Mouse (Mus musculus): ENCODE data around the gene Hcn4. TPM values are rescaled to one million over a fixed set of nuclear protein-coding genes. Genes with fewer than 3 reads are reported as not detected.

Hcn4 gene
- total RNA-seq, 2 experiments from 2014 or later, result 5.2 to 6.3 TPM

DNA sequence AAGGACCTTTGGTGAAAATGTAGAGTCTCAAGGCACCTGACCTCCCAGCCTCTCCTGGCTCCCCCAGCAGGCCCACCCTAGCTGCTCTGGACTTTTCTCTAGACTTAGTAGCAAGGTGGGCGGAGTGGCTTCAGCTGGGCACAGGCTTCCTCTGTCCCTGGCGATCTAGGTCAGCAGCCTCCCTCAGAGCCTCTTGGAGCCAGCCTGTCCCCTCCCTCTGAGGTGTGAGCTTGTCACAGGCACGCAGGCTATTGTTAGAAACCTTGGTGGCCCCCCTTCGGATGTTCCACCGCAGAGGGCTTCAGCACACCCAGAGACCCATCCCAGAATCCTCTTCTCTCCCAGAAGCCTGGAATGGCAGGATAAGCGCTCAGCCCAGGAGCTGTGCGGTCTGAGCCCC is 24.5 kb downstream of the Hcn4 start:
- DNase-seq (ENCODE audit: low spot score in 2 of 2), result no peak

DNA sequence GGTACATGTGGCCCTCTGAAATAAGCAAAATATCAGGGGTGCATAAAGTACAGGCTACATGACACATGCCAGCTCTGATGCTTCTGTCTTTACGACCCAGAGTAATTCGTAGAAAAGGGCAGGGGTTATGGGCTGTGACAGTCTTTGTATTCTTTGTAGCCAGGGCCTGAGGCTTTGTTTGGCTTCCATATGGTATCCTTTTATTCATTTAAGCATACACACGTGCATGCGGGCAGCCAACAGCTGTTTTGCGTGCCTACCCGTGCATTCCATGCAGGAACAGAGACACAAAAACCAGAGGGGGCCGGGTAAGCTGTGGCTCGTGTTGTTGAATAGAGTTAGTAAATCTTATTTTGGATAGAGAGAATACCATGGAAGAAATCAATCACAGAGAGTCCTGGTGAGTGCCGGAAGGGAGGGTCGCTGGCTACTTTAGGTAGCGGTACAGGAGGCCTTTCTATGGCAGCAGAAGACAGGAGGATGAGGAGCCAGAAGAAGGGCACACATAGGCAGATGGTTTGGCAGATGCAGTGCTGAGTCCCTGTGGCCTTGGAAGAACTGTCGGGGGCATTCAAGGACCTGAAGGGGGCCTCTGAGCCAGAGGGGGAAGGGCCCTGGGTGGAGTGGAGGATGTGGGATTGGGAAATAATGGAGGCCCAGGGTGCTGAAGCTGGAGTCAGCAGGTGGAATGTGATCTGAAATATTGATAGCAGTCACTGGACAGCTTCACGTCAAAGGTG is 26.5 kb downstream of the Hcn4 start:
- DNase-seq (ENCODE audit: low spot score in 2 of 2), result no peak

DNA sequence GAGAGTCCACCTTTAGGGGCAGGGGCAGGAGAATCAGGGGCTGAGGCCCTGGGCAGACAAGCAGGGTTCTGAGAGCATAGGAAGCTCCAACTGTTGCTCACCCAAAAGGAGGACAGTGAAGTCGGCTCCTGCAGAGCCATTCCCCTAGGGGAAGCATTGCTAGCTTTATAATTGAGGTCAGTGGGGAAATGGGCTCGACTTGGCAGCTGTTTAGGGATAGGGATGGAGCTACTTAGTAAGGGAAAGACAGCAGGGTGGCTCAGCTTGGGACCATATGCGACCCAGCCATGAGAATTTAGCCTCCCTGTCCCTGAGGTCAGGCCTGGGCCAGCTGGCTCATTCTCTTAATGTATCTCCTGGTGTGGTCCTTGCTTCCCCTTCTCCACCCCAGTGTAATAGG is 31.7 kb downstream of the Hcn4 start:
- no peak for DNase-seq (ENCODE audit: low spot score in 2 of 2)

DNA sequence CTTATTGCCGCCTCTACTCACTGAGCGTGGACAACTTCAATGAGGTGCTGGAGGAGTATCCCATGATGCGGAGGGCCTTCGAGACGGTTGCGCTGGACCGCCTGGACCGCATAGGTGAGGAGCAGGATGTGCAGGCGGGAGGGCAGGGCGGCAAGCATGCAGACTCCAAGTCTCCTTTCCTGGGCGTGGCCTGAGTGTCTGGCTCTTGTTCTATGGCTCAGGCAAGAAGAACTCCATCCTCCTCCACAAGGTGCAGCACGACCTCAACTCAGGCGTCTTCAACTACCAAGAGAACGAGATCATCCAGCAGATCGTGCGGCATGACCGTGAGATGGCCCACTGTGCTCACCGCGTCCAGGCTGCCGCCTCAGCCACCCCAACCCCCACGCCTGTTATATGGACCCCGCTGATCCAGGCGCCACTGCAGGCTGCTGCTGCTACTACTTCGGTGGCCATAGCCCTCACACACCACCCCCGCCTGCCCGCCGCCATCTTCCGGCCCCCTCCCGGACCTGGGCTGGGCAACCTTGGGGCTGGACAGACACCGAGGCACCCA is 35.9 kb downstream of the Hcn4 start:
- DNase-seq (ENCODE audit: low spot score in 2 of 2), result no peak

DNA sequence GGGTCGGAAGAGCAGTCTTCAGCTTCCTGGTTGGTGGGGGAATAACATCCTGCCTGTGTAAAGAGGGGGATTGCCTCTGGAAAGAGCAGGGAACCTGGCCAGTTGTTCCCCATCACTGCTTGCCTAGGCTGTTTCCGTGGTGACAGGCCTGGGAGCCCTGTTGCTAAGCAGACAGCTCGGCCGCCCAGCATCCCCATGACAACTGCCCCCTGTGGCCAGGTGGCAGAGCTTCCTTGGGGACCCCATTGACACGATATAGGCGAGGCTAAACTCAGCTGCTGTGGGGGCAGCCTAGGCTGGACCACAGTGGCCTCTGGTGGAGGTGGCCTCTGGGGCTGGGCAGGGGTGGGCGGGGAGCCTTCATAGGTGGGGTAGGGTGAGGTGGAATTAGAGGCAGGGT is 40.6 kb downstream of the Hcn4 start:
- DNase-seq (ENCODE audit: low spot score in 2 of 2), result no peak

DNA sequence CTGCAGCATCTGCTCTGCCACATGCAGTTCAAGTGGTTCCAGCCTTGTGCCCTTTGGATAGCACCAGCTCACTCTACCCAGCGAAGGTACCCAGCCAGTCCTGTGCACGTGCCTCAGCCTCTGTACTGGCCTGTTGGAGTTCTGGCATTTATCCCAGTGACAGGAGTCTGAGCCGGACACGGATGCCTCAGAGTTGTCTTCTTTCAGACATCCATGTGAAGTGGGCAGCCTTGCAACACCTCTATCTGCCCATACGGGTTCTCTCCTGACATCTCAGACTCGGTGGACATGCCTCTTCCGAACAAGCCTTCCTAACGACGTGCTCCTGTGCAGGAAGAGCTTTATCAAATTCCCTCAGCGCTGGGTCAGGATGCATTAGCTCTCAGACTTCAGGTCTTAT is 47.9 kb downstream of the Hcn4 start:
- DNase-seq (ENCODE audit: low spot score in 2 of 2), result no peak

DNA sequence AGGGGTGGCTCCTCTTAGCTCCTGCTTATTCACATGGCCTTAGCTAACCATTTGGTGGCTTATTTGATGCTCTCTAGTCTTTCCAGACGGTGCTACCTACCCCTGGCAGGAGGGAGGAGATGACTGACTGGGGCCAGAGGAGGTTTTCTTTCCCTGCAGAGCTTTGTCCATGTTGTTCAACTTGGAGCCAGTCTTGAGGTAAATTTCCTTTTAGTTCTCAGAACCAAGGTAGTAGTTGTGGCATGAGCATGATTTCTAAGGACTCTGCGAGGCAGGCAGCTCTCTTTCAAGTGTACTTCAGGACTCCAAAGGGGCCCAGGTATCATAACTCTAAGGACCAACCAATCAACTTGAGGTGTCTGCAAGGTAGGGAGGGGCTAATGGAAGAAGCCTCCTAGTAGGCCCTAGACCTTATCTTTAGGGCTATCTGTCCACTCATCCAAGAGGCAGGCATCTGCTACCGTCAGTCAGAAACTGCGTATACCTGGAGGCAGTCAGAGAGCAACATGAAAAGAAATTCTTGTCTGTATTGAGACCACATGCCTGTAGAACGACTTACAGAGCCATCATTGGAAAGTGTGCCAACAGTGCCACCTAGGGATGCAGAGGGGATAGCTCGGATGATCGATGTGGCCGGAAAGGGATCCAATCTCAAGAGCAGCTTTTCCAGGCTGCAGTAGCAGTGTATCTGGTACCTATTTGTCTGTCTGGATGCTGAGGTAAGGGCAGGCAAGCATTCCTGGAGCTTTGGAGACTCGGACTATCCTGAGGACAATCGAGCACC is 50.5 kb downstream of the Hcn4 start:
- DNase-seq (ENCODE audit: low spot score in 2 of 2), result peak; percentile 68 to 73

DNA sequence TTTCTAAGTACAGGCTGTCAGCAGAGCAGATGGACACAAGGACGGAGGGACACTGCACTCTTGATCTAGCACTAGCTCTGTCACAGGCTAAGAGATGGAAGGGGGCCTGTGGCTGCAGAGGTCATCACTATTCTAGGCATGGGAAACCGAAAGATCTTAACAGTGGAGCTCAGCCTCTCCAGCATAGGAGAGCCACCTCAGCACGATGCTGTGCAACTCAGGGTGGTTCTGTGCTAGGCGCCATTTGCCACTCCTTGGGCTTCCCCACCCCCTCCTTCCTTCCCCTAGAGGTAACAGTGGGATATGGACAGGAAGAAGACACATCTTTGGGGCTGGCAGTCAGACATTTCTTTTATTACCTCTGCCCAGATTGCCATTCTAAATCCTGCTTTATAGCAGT is 51.1 kb downstream of the Hcn4 start:
- DNase-seq (ENCODE audit: low spot score in 2 of 2), result no peak

DNA sequence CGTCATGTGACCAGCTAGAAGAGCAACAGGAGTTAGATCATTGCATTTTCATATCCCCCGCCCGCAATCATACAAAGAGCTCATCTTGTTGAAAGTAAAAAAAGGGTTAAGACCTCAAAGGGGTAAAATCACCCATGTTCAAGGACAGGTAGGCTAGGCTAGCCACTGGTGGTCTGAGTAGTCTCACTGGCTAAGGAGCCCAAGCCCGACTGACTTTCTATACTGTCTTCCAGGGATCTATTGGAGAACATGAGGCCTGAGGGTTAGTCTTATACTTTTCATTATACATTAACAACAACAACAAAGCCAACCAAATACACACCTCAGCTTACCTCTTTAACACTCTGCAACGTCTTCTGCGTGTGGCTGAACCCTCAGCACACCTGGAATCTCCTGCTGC is 52.2 kb downstream of the Hcn4 start:
- no peak for DNase-seq (ENCODE audit: low spot score in 2 of 2)

DNA sequence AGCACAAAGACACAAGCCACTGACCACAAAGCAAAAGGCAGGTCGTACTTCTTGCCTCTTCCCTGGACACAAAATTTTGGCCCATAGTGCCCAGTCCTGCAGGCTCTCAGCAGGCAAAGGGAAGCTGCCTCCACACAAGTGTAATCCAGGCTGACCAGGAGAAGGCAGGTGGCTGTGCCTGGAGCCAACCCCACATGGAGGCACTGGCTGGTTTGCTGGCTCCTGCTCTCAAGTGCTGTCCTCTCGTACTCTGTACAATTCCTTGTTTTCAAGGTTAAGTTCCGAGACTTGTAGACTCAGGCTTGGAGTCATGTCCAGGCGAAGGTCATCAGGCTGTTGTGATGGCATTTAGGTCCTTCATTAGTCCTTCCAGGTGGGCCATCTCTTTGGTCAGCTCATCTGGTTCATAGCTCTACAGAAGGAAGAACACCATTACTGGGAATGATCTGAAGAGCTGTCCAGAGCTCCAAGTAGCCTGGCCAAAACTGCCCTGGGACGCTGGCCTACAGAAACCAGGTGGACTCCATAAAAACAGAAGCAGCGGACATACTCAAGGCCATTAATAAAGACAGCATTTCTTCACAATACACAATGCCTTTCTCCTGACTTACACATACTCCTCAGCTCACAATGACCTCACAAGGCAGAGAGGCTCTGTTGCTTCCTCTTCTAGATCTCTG is 53.9 kb downstream of the Hcn4 start:
- DNase-seq (ENCODE audit: low spot score in 2 of 2), result no peak

DNA sequence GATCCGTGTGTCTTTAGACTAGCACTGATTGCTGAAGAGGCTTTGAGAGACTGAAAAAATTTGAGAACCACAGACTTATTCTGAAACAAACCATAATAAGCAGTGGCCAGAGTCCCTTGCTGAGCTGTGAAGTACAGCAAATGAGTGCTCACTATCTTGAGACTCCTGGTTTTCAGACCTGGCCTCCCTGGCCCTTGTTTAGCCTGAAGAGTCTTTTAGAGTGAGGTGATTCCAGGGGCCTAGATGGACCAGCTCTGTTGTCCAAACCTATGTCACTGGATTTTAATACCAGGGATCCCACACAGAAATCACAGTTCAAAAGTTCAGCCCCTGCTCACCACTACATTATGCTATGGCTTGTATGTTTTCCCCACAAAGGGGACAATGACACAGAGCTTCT is 56.6 kb downstream of the Hcn4 start:
- DNase-seq (ENCODE audit: low spot score in 2 of 2), result no peak

DNA sequence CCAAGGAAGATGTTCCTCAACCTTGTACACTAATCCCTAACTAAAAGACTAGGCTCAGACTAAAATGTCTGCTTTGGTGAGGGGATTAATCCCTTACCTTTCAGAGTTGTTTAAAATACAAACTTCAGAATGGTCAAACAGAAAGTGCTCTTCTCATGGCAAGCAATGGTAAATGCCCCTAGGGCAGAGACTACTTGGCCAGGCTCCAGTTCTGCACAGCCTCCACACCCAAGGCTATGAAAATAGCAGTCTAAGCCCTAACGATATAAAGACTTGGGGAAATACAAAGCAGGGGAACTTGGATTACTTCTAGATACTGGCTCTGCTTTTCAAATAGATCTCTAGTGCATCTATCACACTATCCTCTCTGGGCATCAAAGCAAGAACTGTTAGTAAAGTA is 59.5 kb downstream of the Hcn4 start:
- no peak for DNase-seq (ENCODE audit: low spot score in 2 of 2)

DNA sequence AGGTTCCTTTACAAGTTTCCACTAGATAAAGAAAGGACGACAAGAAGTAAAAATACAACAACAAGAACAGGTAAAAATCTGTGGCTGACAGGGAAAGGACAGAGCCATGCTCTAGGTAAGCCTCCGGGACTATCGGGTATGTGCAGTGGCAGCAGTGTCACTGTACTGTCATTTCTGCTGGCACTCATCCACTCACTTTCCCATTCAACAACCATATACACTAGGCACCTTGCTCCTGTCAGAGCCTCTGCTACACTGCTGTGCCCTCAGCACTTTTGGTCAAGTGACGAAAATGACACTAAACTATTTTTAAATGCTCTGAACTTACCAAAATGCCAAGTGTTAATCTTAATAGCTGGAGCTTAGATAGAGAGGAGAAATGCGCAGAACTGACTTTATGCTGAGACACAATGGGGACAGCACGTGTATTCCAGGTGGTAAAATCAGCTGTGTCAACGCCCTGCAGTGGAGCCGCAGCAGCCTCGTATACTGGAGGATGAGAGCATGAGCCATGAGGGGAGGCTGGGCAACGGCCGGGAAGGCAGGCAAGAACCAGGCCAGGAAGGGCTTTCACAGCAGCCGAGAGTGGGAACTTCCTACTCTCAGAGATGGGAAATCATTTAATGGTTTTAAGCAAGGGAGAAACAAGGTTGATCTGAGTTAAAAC is 66.7 kb downstream of the Hcn4 start:
- DNase-seq (ENCODE audit: low spot score in 2 of 2), result no peak

DNA sequence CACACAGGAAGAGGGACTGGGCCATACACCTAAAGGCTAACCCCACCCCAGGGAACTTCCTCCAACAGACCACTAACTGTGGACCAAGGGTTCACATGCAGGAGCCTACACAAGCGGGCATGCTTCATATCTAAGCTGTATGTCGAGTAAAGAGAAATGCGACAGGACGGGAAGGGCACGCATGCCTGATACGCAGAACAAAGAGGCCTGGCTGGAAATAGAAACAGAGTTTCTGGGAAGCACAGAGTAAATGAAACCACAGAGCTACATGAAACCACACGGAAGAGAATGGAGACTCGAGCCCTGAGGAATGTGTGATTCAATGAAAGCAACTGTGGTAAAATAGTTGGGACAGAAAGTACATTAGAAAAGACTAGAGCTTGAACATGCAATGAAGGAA is 67.7 kb downstream of the Hcn4 start:
- no peak for DNase-seq (ENCODE audit: low spot score in 2 of 2)

DNA sequence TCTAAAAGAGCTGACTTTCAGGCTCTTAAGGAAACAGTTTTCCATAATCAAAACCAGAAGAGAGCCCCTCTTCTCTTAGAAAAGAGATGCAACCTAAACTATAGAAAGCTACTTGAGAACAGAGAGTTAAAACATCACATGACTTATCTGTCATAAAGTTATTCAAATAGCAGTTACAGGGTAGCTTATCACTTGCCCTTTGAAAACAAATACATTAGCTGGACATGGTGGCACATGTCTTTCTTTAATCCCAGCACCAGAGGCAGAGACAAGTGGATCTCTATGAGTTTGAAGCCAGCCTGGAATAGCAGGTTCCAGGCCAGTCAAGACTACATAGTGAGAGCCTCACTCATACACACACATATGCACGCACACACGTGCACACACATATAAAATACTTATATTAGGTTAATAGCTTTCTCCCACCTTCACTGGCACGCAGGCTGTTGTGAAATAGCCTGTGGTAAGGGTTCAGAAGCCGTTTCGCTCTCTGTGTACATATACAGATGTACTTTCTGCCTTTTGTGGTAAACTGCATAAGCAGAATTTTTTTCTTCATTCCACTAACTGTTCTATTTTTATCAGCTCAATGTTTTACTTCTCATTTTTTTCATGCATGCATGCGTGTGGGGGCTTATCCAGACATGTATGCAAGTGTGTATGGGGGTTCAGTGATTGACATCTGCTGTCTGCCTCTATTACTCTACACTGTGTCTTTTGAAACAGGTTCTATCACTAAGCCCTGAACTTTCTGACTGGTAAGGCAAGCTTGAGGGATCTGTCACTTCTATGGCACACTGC is 68.8 kb downstream of the Hcn4 start:
- no peak for DNase-seq (ENCODE audit: low spot score in 2 of 2)

DNA sequence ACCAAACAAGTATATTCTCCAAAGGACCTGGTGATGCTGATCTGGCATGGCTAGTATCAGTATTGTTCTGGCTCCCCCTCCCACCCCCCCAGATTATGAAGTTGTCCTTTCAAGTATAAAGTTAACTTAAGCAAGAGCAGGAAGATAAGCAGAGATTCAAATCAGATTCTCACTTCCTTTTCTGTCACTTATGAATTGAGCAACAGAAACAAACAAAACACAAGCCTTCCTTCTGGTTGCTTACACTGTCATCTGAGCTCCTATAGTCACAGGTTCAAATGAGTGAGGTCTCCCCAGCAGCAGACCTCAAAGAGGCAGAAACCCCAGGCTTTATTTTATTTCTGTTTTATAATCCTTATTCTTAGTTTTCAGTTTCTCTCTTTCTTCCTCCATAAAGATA is 76.4 kb downstream of the Hcn4 start:
- no peak for DNase-seq (ENCODE audit: low spot score in 2 of 2)

DNA sequence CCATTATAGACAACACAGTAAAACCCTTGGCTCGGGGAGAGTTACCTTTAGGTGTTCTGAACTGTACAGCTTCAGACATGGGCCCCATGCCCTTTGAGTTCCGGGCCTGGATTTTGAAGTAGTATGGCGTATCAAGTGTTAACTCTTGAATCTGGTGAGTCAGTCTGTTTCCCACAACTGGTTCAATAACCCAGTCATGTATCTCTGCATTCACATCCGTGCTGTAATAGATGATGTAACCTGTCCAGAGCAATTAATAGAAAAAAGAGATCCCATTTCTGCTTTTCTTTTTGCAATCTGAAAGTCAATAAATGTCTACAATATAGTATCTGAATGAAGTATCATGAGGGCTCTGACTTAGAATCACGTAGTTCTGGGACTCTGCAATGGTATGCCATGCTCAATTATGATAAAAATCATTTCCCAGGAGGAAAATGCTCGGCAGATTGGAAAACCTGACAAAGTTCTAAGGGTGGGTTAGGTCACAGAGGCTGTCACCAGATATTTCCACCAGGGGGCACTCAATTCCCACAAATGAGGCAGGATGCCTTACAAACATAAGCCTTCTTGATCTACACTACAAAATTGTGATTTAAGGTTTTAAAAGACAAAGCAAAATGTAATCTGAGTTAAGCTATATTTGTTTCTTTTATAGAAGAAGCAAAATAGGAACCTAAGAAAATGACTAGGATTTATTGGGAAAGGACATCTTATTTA is 79.8 kb downstream of the Hcn4 start:
- peak; percentile 41 to 57 for DNase-seq (ENCODE audit: low spot score in 2 of 2)

Measured in left cerebral cortex, adult 18-20 months (tissue).